Mouse (Mus musculus) 3134 (cell line): ENCODE measurements at regions not wholly inside any gene's neighbourhood (a gene's known extent, or its start where the extent isn't known, plus 50 kb on each side); places are given as distances from the start of the nearest gene placed in this dataset.

Experiments
- DNase-seq: peaks from one replicate; pipeline ENCODE4 v3.0.0-alpha.2; 2011; ENCODE audit warnings: low spot score; ENCODE audit not compliant: insufficient read length; ENCODE audit errors: extremely low read depth

GRCm38 (mm10) chr9:34418100-34418499, 67.6 kb upstream of the Kirrel3 start:
- no peak for DNase-seq

DNA sequence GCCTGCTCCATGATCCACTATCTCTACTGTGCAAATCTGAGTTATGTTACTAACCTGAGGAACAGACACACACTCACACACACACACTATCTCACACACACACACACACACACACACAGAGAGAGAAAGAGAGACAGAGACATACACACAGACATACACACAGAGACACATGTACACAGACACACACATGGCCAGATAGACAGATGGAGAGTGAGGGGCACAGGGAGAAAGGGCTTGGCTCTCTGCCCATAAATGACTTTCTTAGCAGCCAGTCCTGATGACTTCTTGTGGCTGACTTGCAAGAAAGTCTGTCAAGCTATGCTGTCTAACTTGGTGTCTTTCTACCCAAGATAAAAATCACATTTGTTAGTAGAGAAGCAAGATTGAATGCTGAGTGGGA, 63.7 kb upstream of the Kirrel3 start:
- no peak for DNase-seq

- DNase-seq: no peak
Observed at GRCm38 (mm10) chr9:34423062-34423461, 62.6 kb upstream of the Kirrel3 start.

DNA sequence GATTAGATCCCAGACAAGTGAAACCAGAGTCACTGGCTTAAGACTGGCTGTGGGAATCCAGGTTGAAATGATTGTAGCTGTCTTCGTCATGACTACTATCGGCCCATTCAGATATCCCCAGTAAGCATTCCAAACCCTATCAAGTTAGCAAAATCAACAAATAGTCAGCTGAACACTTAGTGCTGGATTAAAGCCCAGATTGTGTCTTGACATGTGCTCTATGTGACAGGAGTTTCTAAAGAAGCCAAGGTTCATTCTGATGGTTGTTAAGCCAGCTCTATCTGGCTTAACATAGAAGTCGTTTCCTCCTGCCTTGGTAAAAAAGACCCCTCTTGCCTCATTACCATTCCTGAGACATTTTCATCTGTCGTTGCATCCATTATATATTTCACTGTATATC, 59.1 kb upstream of the Kirrel3 start:
- no peak for DNase-seq

DNA sequence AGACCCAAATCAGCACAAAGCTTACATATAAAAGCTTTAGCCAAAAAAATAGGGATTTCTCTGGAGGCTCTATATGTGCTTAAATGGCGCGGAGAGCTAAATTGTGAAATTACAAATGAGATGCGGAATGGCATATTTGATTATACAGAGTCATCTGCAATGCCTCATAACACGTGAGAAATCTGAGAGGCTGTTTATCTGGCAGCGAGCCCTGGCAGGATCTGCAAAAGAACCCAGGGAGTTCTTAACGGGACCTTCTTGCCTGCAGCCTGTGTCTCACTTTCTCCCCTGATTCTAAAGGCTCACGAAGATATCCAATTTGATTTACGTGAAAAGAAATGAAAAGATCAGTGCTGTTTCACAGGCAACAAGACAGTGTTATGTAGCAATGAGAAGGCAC, 58.0 kb upstream of the Kirrel3 start:
- no peak for DNase-seq
